In the genomic region with DNA sequence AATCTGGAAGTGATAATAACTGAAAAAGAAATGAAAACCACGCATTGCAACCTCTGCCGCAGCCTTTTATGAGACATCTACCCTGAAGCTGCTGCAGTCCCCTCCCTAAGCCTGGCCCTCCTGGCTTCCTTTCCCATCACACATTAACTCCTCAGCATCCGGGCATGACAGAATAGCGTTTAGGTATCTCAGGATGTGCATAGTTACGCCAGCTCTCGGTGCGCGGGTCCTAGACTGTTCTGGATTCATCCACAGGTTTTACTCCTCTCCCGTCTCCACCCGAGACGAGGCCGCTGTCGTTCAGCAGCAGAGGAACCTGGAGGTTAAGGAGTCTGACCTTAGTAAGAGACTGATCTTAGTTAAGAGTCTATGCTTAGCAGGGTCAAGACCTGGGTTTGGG, we compare ENCODE assay signal across 15 mouse cellular contexts. TPM values are rescaled to one million over a fixed set of nuclear protein-coding genes. Genes with fewer than 3 reads are reported as not detected.
A peak's percentile ranks its signal among the peaks of the same experiment; 100 is the strongest.
DNase-seq lines count a peak whose midpoint lies in the region; ATAC-seq and TF ChIP-seq lines count a peak whose summit lies in the region.
"Had no signal": no experiment of that assay in that cellular context is flagged by ENCODE, and none has a peak within 500 bp of the region (broad histone marks: within the 10 kb centered on the region; RNA-seq: fewer than 3 reads in every experiment).

No protein-coding gene starts in this region.

- 69% methylated on average over 13 of the region's 13 CpGs for WGBS in kidney, postnatal 0 days
- 92% methylated on average over 13 of the region's 13 CpGs for WGBS in forebrain, postnatal 0 days

- no peak for TF ChIP-seq CTCF in embryonic fibroblast, embryonic 13.5 days (IDR thresholded peaks at IDR 0.05; ENCODE audit: borderline replicate concordance, insufficient read depth, low read length)
- no peak for TF ChIP-seq CTCF in kidney, postnatal 0 days (IDR thresholded peaks at IDR 0.05; ENCODE audit: low read depth)
- TF ChIP-seq CTCF in forebrain, postnatal 0 days (IDR thresholded peaks at IDR 0.05; ENCODE audit: low read depth) = no peak

- no peaks in the 10 kb centered on the region for H3K36me3 ChIP-seq in kidney, postnatal 0 days (ENCODE audit: insufficient read depth, low read length)
- H3K36me3 ChIP-seq in forebrain, postnatal 0 days (ENCODE audit: insufficient read depth) = no peaks in the 10 kb centered on the region
- H3K36me3 ChIP-seq: hindbrain, embryonic 15.5 days; midbrain, embryonic 15.5 days had no signal

- no peaks in the 10 kb centered on the region for H3K27me3 ChIP-seq in kidney, postnatal 0 days (ENCODE audit: insufficient read depth, low read length)
- peaks cover 5% of the 10 kb centered on the region; the same call in 1 of the 2 replicates for H3K27me3 ChIP-seq in forebrain, postnatal 0 days (ENCODE audit: insufficient read depth, low read length)

- no peaks in the 10 kb centered on the region; the same call in 1 of the 2 replicates for H3K4me1 ChIP-seq in embryonic fibroblast, embryonic 13.5 days (ENCODE audit: control insufficient read depth, insufficient read depth, low read length)
- H3K4me1 ChIP-seq in kidney, postnatal 0 days (replicated peaks; ENCODE audit: insufficient read depth, low read length) = peaks cover 13% of the 10 kb centered on the region
- H3K4me1 ChIP-seq in forebrain, postnatal 0 days (ENCODE audit: insufficient read depth) = peaks cover 15% of the 10 kb centered on the region

- H3K27ac ChIP-seq in embryonic fibroblast, embryonic 13.5 days (ENCODE audit: insufficient read depth, low read length) = no peak overlapping the region
- H3K27ac ChIP-seq in kidney, postnatal 0 days = no peak overlapping the region
- no peak overlapping the region for H3K27ac ChIP-seq in forebrain, postnatal 0 days (ENCODE audit: low read depth, low read length)
- H3K27ac ChIP-seq: hindbrain, embryonic 15.5 days; liver, embryonic 14.5 days; midbrain, embryonic 15.5 days had no signal

- no peaks in the 10 kb centered on the region for H3K9me3 ChIP-seq in kidney, postnatal 0 days (replicated peaks; ENCODE audit: low read length)
- no peaks in the 10 kb centered on the region for H3K9me3 ChIP-seq in forebrain, postnatal 0 days (ENCODE audit: low read length)
- H3K9me3 ChIP-seq: hindbrain, embryonic 15.5 days; midbrain, embryonic 15.5 days had no signal

- ATAC-seq in kidney, postnatal 0 days (replicated peaks; ENCODE audit: low FRiP score, low read depth) = no peak
- ATAC-seq in forebrain, postnatal 0 days = no peak
- ATAC-seq: midbrain, embryonic 15.5 days had no signal

- no peak overlapping the region for H3K9ac ChIP-seq in kidney, postnatal 0 days (ENCODE audit: low read depth, low read length)
- no peak overlapping the region for H3K9ac ChIP-seq in forebrain, postnatal 0 days
- H3K9ac ChIP-seq: hindbrain, embryonic 15.5 days; liver, embryonic 14.5 days; midbrain, embryonic 15.5 days had no signal

- TF ChIP-seq POLR2A in embryonic fibroblast, embryonic 13.5 days (IDR thresholded peaks at IDR 0.05; ENCODE audit: low read depth, low read length) = no peak

- peak overlapping the region; percentile 24; the same call in 1 of the 2 replicates for H3K4me2 ChIP-seq in kidney, postnatal 0 days (ENCODE audit: low read length)
- no peak overlapping the region for H3K4me2 ChIP-seq in forebrain, postnatal 0 days (ENCODE audit: low read depth)
- H3K4me2 ChIP-seq: hindbrain, embryonic 15.5 days; midbrain, embryonic 15.5 days had no signal

- H3K4me3 ChIP-seq in embryonic fibroblast, embryonic 13.5 days (ENCODE audit: insufficient read depth, low read length) = peak overlapping the region; percentile 4; the same call in 1 of the 2 replicates
- no peak overlapping the region for H3K4me3 ChIP-seq in kidney, postnatal 0 days (replicated peaks; ENCODE audit: low read depth, low read length)
- H3K4me3 ChIP-seq in forebrain, postnatal 0 days (ENCODE audit: low read depth, low read length) = no peak overlapping the region
- H3K4me3 ChIP-seq: hindbrain, embryonic 15.5 days; midbrain, embryonic 15.5 days had no signal

- intact Hi-C loops in heart, postnatal 10 days (cut with DNase I) = no loop called here

- peak; percentile 91 for DNase-seq in heart, adult 11 months
- DNase-seq in heart, postnatal 10 days = no peak
- peak; percentile 51 for DNase-seq in 416B (ENCODE audit: low read depth)
- no peak for DNase-seq in kidney, postnatal 0 days (ENCODE audit: low spot score)
- DNase-seq in adrenal gland, adult 8-10 months = no peak
- DNase-seq in cerebellum, adult 11-12 months = no peak
- no peak for DNase-seq in forebrain, postnatal 0 days
- DNase-seq: adrenal gland, postnatal 14 days; cerebellum, adult 11 months; layer of hippocampus, postnatal 36 days; thymus, postnatal 25 days had no signal

RNA-seq across cellular contexts. Expression of a gene that starts 3.5 kb away (rescaled TPM):
- 10 to 100 TPM; 27.4 to 29.0 TPM for total RNA-seq in heart, postnatal 10 days (2021)
- polyA plus RNA-seq in embryonic fibroblast, embryonic 13.5 days (2011; ENCODE audit: insufficient read length, low read depth, missing spikeins) = 8.9 and 12.3 TPM in 2 replicates
- 1.8 and 1.9 TPM in 2 replicates for polyA plus RNA-seq in kidney, postnatal 0 days (2015; fragmentation: Nextera tagmentation; extraction: Ambion mirVana)
- total RNA-seq in adrenal gland, adult 8-10 months (2022) = 1 to 10 TPM; 4.8 to 6.6 (median 5.6) TPM
- 5.1 and 5.7 TPM in 2 replicates for total RNA-seq in forebrain, postnatal 0 days (2014; rRNA removed)
- polyA plus RNA-seq in forebrain, postnatal 0 days (2015; fragmentation: Nextera tagmentation; extraction: Ambion mirVana) = 0.34 and 0.45 TPM in 2 replicates

RNA-seq across cellular contexts. Expression of a gene that starts 53.3 kb away (rescaled TPM):
- total RNA-seq in heart, postnatal 10 days (2021) = 10 to 100 TPM; 22.6 to 23.1 TPM
- 20.8 and 24.9 TPM in 2 replicates for polyA plus RNA-seq in embryonic fibroblast, embryonic 13.5 days (2011; ENCODE audit: insufficient read length, low read depth, missing spikeins)
- polyA plus RNA-seq in kidney, postnatal 0 days (2015; fragmentation: Nextera tagmentation; extraction: Ambion mirVana) = 43.1 and 48.2 TPM in 2 replicates
- 10 to 100 TPM; 17.4 to 25.4 (median 22.4) TPM for total RNA-seq in adrenal gland, adult 8-10 months (2022)
- total RNA-seq in forebrain, postnatal 0 days (2014; rRNA removed) = 57.5 and 71.2 TPM in 2 replicates
- polyA plus RNA-seq in forebrain, postnatal 0 days (2015; fragmentation: Nextera tagmentation; extraction: Ambion mirVana) = 96.4 and 97.3 TPM in 2 replicates

Comparison
In these comparisons a context has a peak if more than half of its experiments do, and no peak if none do; other contexts are left out.
1. DNase-seq: peak in heart, adult 11 months (single experiment) and 416B (single experiment); none in heart, postnatal 10 days (0 of 2), kidney, postnatal 0 days (single experiment), adrenal gland, adult 8-10 months (single experiment), cerebellum, adult 11-12 months (single experiment) and forebrain, postnatal 0 days (single experiment).